Mouse (Mus musculus) liver, embryonic 14.5 days (tissue): ENCODE results near the gene Mon2.

Source experiments
- CTCF ChIP-seq: IDR thresholded peaks from 2 replicates; pipeline ENCODE4 v1.5.1; 2016; ENCODE audit warnings: antibody characterized with exemption, low read depth, control low read depth
- EP300 ChIP-seq: IDR thresholded peaks from 2 replicates; pipeline ENCODE4 v1.6.1; 2016; ENCODE audit warnings: antibody characterized with exemption, low read depth

GRCm38 (mm10) chr10:122953576-122953975 lies 122.7 kb downstream of the Mon2 start:
- TF ChIP-seq CTCF (no peak), EP300 (no peak)
